Mouse (Mus musculus) stomach, embryonic 14.5 days (tissue): ENCODE measurements around the gene Zdhhc5. TPM values are rescaled to one million over a fixed set of nuclear protein-coding genes. Genes with fewer than 3 reads are reported as not detected.

ENCODE experiments used
- ATAC-seq: fragments of 200-750 bp; cut with Nextera tagmentation; 2 replicates; pipeline ENCODE4 v1.8.0; 2017; ENCODE audit warnings: low read depth, moderate TSS enrichment; ENCODE audit not compliant: insufficient number of reproducible peaks, insufficient read depth, low FRiP score
- H3K27ac ChIP-seq: fragments of 300-500 bp; sonication (generic); 2 replicates; pipeline ENCODE4 v1.5.1; 2014; ENCODE audit warnings: mild to moderate bottlenecking, low read length, moderate library complexity, mixed read lengths
- H3K27me3 ChIP-seq: fragments of 300-500 bp; sonication (generic); 2 replicates; pipeline ENCODE4 v1.6.1; 2014; ENCODE audit warnings: low read length, control low read depth, mixed read lengths; ENCODE audit not compliant: control insufficient read depth, insufficient read depth
- H3K36me3 ChIP-seq: fragments of 300-500 bp; sonication (generic); 2 replicates; pipeline ENCODE4 v1.6.1; 2014; ENCODE audit warnings: mild to moderate bottlenecking, control low read depth, low read length, moderate library complexity, mixed read lengths; ENCODE audit not compliant: control insufficient read depth, insufficient read depth
- H3K4me1 ChIP-seq: fragments of 300-500 bp; sonication (generic); 2 replicates; pipeline ENCODE4 v1.6.1; 2014; ENCODE audit warnings: low read length, control low read depth, mixed read lengths; ENCODE audit not compliant: control insufficient read depth, insufficient read depth
- H3K4me2 ChIP-seq: fragments of 300-500 bp; sonication (generic); replicated peaks from 2 replicates; pipeline ENCODE4 v1.6.1; 2014; ENCODE audit warnings: low read depth, low read length, control low read depth
- H3K4me3 ChIP-seq: fragments of 300-500 bp; sonication (generic); 2 replicates; pipeline ENCODE4 v1.5.1; 2014; ENCODE audit warnings: low read depth, low read length, control low read depth
- H3K9ac ChIP-seq: fragments of 300-500 bp; sonication (generic); replicated peaks from 2 replicates; pipeline ENCODE4 v1.6.1; 2014; ENCODE audit warnings: low read depth, mild to moderate bottlenecking, control low read depth, low read length, moderate library complexity, mixed read lengths
- H3K9me3 ChIP-seq: fragments of 300-500 bp; sonication (generic); 2 replicates; pipeline ENCODE4 v1.6.1; 2016; ENCODE audit warnings: low read depth, low read length, control low read depth; ENCODE audit not compliant: control insufficient read depth
- WGBS: fragments of 180-500 bp; shearing (Covaris S2); extraction: QIAGEN DNeasy Blood & Tissue Kit; methylation state at CpG from one replicate; pipeline ENCODE4 v1.1.7; 2014; 5-methylcytosine and 5-hydroxymethylcytosine counted together
- microRNA counts: library from miRNA; unstranded; fragments of <30 nt; microRNA quantifications from one replicate; lab custom pipeline; 2016
- microRNA-seq: library from miRNA; unstranded; fragments of <30 nt; microRNA quantifications from one replicate; pipeline ENCODE4, GENCODE M21; 2016
- polyA plus RNA-seq: library from polyadenylated mRNA; unstranded; fragments of >200 nt; fragmentation: Nextera tagmentation; extraction: Ambion mirVana; gene quantifications from 2 replicates; pipeline ENCODE4 v1.2.1, GENCODE M21; 2014

Zdhhc5 gene
- polyA plus RNA-seq, 1 experiment from 2014 or later, result 35.9 TPM

- H3K4me1 ChIP-seq, result peaks cover 7% of the 10 kb centered on the region; the same call in 1 of the 2 replicates
- H3K4me2 ChIP-seq, result no peak overlapping the region
- H3K27me3 ChIP-seq, result no peaks in the 10 kb centered on the region
- no peak overlapping the region for H3K4me3 ChIP-seq
- no peaks in the 10 kb centered on the region for H3K9me3 ChIP-seq
- H3K9ac ChIP-seq, result no peak overlapping the region
- no peak for ATAC-seq
- H3K27ac ChIP-seq, result no peak overlapping the region
- 67% methylated on average over 1 of the region's 1 CpGs for WGBS
- no peaks in the 10 kb centered on the region for H3K36me3 ChIP-seq
Measured at GRCm38 (mm10) chr2:84646138-84646537, 68.8 kb downstream of the Zdhhc5 start.

DNA sequence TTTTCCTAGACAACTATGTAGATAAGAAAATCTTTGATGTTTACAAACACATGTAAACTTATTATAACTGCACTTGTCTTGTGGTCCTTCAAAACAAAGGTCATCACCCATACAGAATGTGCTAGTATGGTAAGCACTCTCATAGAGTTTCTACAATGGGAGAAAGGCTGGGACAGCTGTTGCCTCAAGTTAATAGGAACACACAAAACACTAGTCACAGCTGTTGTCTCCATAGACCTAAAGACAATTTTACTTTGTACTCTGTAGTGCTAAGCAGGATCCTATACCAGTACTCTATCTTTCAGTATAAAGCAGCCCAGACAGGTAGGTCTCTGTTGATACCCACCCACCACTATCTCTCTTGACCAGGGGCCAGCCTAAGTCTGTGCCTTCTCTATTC lies 74.1 kb downstream of the Zdhhc5 start:
- Histone ChIP-seq H3K9ac (no peak overlapping the region), H3K27me3 (no peaks in the 10 kb centered on the region), H3K4me1 (peaks cover 36% of the 10 kb centered on the region), H3K36me3 (no peaks in the 10 kb centered on the region), H3K27ac (no peak overlapping the region), H3K9me3 (no peaks in the 10 kb centered on the region), H3K4me2 (no peak overlapping the region), H3K4me3 (no peak overlapping the region)
- ATAC-seq, result no peak

- Histone ChIP-seq H3K9ac (no peak overlapping the region), H3K4me1 (peaks cover 57% of the 10 kb centered on the region)
- 46% methylated on average over 5 of the region's 5 CpGs for WGBS
Measured at GRCm38 (mm10) chr2:84638428-84639220, 76.4 kb downstream of the Zdhhc5 start.

More at GRCm38 (mm10) chr2:84638428-84639220, 76.4 kb downstream of the Zdhhc5 start:
- Histone ChIP-seq H3K9me3 (no peaks in the 10 kb centered on the region), H3K27ac (peak overlapping the region; percentile 72; the same call in 1 of the 2 replicates), H3K36me3 (no peaks in the 10 kb centered on the region), H3K4me2 (peak overlapping the region; percentile 23), H3K4me3 (no peak overlapping the region), H3K27me3 (no peaks in the 10 kb centered on the region)
- ATAC-seq, result no peak

MicroRNAs encoded within 50 kb of the gene (microRNA counts, 519-probe panel; counts per million panel counts)
- microRNA mmu-miR-130a (lab: Ali Mortazavi, UCI), result 5,485 counts per million, percentile 97 among the panel's probes with 10 or more counts

Small RNAs within 50 kb of the gene (microRNA-seq; reads per million reads assigned to microRNA genes)
- 33,040 reads per million, percentile 98 among the genes with 10 or more reads in this experiment for gene Mir130a

Other genes starting within 250 kb of the Zdhhc5 start
- gene Tfpi, start 238.4 kb downstream of the Zdhhc5 start, polyA plus RNA-seq, result 48.3 and 49.4 TPM in 2 replicates
- 63.5 and 68.2 TPM in 2 replicates for gene Ctnnd1, start 64.4 kb downstream of the Zdhhc5 start, polyA plus RNA-seq
- gene Btbd18, start 56.1 kb downstream of the Zdhhc5 start, polyA plus RNA-seq, result 0.39 and 0.45 TPM in 2 replicates
- 262 and 316 TPM in 2 replicates for gene Selenoh, start 44.4 kb downstream of the Zdhhc5 start, polyA plus RNA-seq
- not detected in 2 replicates for gene Gm28635, start 37.1 kb downstream of the Zdhhc5 start, polyA plus RNA-seq
- 38.3 and 38.6 TPM in 2 replicates for gene Med19, start 36.8 kb downstream of the Zdhhc5 start, polyA plus RNA-seq
- gene Tmx2, start 36.0 kb downstream of the Zdhhc5 start, polyA plus RNA-seq, result 119 and 130 TPM in 2 replicates
- gene Clp1, start 12.2 kb upstream of the Zdhhc5 start, polyA plus RNA-seq, result 26.7 and 28.9 TPM in 2 replicates
- gene Ypel4, start 18.9 kb upstream of the Zdhhc5 start, polyA plus RNA-seq, result 9.3 and 10.7 TPM in 2 replicates
- gene Gm19426, start 28.5 kb upstream of the Zdhhc5 start, polyA plus RNA-seq, result 5.1 and 5.9 TPM in 2 replicates
- 84.2 and 93.7 TPM in 2 replicates for gene Serping1, start 60.3 kb upstream of the Zdhhc5 start, polyA plus RNA-seq
- gene Ube2l6, start 83.6 kb upstream of the Zdhhc5 start, polyA plus RNA-seq, result 36.2 and 38.0 TPM in 2 replicates
- gene Smtnl1, start 107.5 kb upstream of the Zdhhc5 start, polyA plus RNA-seq, result not detected in 2 replicates
- gene Timm10, start 111.8 kb upstream of the Zdhhc5 start, polyA plus RNA-seq, result 50.2 and 60.2 TPM in 2 replicates
- 19.8 and 21.1 TPM in 2 replicates for gene Slc43a1, start 123.7 kb upstream of the Zdhhc5 start, polyA plus RNA-seq
- gene Rtn4rl2, start 171.5 kb upstream of the Zdhhc5 start, polyA plus RNA-seq, result 0.59 and 0.74 TPM in 2 replicates
- 40.4 and 40.5 TPM in 2 replicates for gene Slc43a3, start 221.4 kb upstream of the Zdhhc5 start, polyA plus RNA-seq